Mouse (Mus musculus): ENCODE results near the gene Crebrf. TPM values are rescaled to one million over a fixed set of nuclear protein-coding genes. Genes with fewer than 3 reads are reported as not detected.

The Crebrf gene
- polyA plus RNA-seq, 1 experiment from 2014 or later: 8.3 TPM

DNA sequence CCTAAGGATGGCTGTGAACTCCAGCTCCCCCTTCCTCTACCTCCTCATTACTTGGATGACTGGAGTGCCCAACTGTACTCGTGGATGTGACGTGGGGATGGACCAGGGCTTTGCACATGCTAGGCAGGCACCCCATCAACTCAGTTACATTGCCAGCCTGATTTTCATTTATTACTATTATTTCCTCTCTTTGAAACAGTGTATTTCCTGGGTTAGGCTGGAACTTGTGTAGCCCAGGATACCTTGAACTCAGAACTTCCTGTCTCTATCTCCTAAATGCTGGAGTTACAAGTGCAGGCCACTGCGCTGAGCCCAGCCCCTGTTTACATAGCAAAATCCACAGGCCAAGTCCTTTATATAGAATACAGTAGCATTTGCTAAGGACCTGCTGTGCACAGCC, 87.4 kb downstream of the Crebrf start:
- no peak overlapping the region for H3K4me2 ChIP-seq (ENCODE audit: low read length)
- H3K27ac ChIP-seq (replicated peaks in 1 of 2; ENCODE audit: control insufficient read depth in 1 of 2, insufficient read depth in 1 of 2, low read depth in 2 of 2, low read length in 2 of 2): no peak overlapping the region
- H3K27me3 ChIP-seq (ENCODE audit: control insufficient read depth, insufficient read depth, low read length): no peaks in the 10 kb centered on the region
- H3K4me3 ChIP-seq (ENCODE audit: control insufficient read depth in 1 of 2, insufficient read depth in 1 of 2, low read depth in 1 of 2, low read length in 2 of 2): no peak overlapping the region
- 80% methylated on average over 3 of the region's 3 CpGs for WGBS
- H3K36me3 ChIP-seq (ENCODE audit: control insufficient read depth, insufficient read depth, low read length): no peaks in the 10 kb centered on the region
- no peak overlapping the region for H3K9ac ChIP-seq (ENCODE audit: low read length)
- peaks cover 0 to 1% of the 10 kb centered on the region in 2 experiments; a peak in 2 of 4 replicates for H3K4me1 ChIP-seq (ENCODE audit: control insufficient read depth in 2 of 2, insufficient read depth in 2 of 2, low read length in 2 of 2)
- 0 out of 2 replicates have a peak, but pooled peaks cover 2% of the 10 kb centered on the region for H3K9me3 ChIP-seq (ENCODE audit: control insufficient read depth, low read length)
- no peak for ATAC-seq (ENCODE audit: insufficient number of reproducible peaks, insufficient read depth, low FRiP score, low read depth)

DNA sequence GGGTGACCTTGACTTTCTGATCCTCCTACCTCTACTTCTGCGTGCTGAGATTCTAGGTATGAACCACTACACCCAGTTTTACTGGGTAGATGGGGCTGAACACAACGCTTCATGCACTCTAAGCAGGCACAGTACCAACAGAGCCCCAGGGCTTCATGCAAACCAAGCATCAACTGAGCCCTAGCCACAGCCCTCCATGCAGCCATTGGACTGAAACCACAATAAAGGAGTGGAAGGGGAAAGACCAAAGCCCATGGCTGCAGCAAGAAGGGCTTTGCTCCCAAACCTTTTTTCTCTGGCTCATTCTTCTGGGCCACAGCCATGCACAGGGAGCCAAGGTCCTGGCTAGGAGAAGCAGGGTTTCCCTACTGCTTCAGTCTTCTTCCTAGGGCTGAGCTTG, 97.2 kb downstream of the Crebrf start:
- peak overlapping the region in 1 of 2 experiments; percentile 55; a peak in 1 of 4 replicates for H3K27ac ChIP-seq (replicated peaks in 1 of 2; ENCODE audit: control insufficient read depth in 1 of 2, insufficient read depth in 1 of 2, low read depth in 2 of 2, low read length in 2 of 2)
- no peaks in the 10 kb centered on the region for H3K9me3 ChIP-seq (ENCODE audit: control insufficient read depth, low read length)
- H3K4me1 ChIP-seq (ENCODE audit: control insufficient read depth in 2 of 2, insufficient read depth in 2 of 2, low read length in 2 of 2): peaks cover 9 to 14% of the 10 kb centered on the region in 2 experiments; a peak in 2 of 4 replicates
- H3K36me3 ChIP-seq (ENCODE audit: control insufficient read depth, insufficient read depth, low read length): no peaks in the 10 kb centered on the region
- no peak overlapping the region for H3K4me3 ChIP-seq (ENCODE audit: control insufficient read depth in 1 of 2, insufficient read depth in 1 of 2, low read depth in 1 of 2, low read length in 2 of 2)
- 91% methylated on average over 2 of the region's 2 CpGs for WGBS
- no peak overlapping the region for H3K4me2 ChIP-seq (ENCODE audit: low read length)
- no peak overlapping the region for H3K9ac ChIP-seq (ENCODE audit: low read length)
- ATAC-seq (ENCODE audit: insufficient number of reproducible peaks, insufficient read depth, low FRiP score, low read depth): no peak
- H3K27me3 ChIP-seq (ENCODE audit: control insufficient read depth, insufficient read depth, low read length): no peaks in the 10 kb centered on the region

DNA sequence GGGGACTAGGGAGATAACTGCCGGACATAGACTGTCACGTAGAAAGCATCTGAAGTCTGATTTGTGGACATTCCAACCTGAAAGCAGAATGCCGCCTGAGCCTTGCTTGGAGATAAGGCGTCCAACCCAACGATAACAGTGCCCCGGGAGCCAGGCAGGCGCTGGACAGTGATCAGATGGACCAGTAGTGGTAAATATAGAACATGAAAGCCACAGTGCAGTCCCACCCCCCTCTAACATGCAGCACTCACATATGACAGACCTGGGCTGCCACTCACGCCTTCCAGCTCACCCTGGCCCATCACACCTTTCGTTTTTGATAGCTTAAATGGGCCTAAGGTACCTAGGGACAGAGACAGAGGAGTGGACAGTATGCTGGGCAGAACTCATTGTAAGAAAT, 98.0 kb downstream of the Crebrf start:
- peak overlapping the region; percentile 37; the same call in 1 of the 2 replicates for H3K4me2 ChIP-seq (ENCODE audit: low read length)
- H3K27me3 ChIP-seq (ENCODE audit: control insufficient read depth, insufficient read depth, low read length): no peaks in the 10 kb centered on the region
- WGBS: 23% methylated on average over 9 of the region's 9 CpGs
- no peaks in the 10 kb centered on the region for H3K9me3 ChIP-seq (ENCODE audit: control insufficient read depth, low read length)
- no peak overlapping the region for H3K4me3 ChIP-seq (ENCODE audit: control insufficient read depth in 1 of 2, insufficient read depth in 1 of 2, low read depth in 1 of 2, low read length in 2 of 2)
- peak overlapping the region in 1 of 2 experiments; percentile 55; a peak in 2 of 4 replicates for H3K27ac ChIP-seq (replicated peaks in 1 of 2; ENCODE audit: control insufficient read depth in 1 of 2, insufficient read depth in 1 of 2, low read depth in 2 of 2, low read length in 2 of 2)
- no peak overlapping the region for H3K9ac ChIP-seq (ENCODE audit: low read length)
- ATAC-seq (ENCODE audit: insufficient number of reproducible peaks, insufficient read depth, low FRiP score, low read depth): peak; percentile 44; the same call in 1 of the 2 replicates
- H3K36me3 ChIP-seq (ENCODE audit: control insufficient read depth, insufficient read depth, low read length): no peaks in the 10 kb centered on the region
- H3K4me1 ChIP-seq (ENCODE audit: control insufficient read depth in 2 of 2, insufficient read depth in 2 of 2, low read length in 2 of 2): peaks cover 9 to 14% of the 10 kb centered on the region in 2 experiments; a peak in 2 of 4 replicates

DNA sequence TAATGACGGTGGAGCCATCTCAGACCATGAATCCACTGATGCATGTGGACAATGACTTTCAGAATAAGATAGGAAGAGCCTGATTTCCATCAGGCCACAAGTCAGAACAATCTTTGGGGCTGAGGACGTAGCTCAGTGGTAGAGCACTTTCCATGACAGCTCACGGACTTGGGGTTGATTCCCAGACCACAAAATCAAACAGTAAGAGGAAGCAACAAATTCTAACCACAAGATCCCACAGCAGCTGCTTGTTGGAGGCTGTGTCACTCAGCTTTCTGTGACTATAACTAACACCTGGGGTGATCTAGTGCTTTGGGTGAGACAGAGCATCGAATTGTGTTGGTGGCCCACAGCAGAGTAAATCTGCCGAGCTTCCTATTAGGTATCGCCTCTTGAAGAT, 101.4 kb downstream of the Crebrf start:
- WGBS: 81% methylated on average over 6 of the region's 6 CpGs
- Histone ChIP-seq H3K4me2 (ENCODE audit: low read length) (no peak overlapping the region), H3K36me3 (ENCODE audit: control insufficient read depth, insufficient read depth, low read length) (no peaks in the 10 kb centered on the region), H3K9me3 (ENCODE audit: control insufficient read depth, low read length) (no peaks in the 10 kb centered on the region), H3K9ac (ENCODE audit: low read length) (no peak overlapping the region), H3K4me3 (ENCODE audit: control insufficient read depth in 1 of 2, insufficient read depth in 1 of 2, low read depth in 1 of 2, low read length in 2 of 2) (no peak overlapping the region), H3K27me3 (ENCODE audit: control insufficient read depth, insufficient read depth, low read length) (no peaks in the 10 kb centered on the region), H3K27ac (replicated peaks in 1 of 2; ENCODE audit: control insufficient read depth in 1 of 2, insufficient read depth in 1 of 2, low read depth in 2 of 2, low read length in 2 of 2) (no peak overlapping the region), H3K4me1 (ENCODE audit: control insufficient read depth in 2 of 2, insufficient read depth in 2 of 2, low read length in 2 of 2) (peaks cover 9 to 14% of the 10 kb centered on the region in 2 experiments; a peak in 2 of 4 replicates)
- ATAC-seq (ENCODE audit: insufficient number of reproducible peaks, insufficient read depth, low FRiP score, low read depth): no peak

DNA sequence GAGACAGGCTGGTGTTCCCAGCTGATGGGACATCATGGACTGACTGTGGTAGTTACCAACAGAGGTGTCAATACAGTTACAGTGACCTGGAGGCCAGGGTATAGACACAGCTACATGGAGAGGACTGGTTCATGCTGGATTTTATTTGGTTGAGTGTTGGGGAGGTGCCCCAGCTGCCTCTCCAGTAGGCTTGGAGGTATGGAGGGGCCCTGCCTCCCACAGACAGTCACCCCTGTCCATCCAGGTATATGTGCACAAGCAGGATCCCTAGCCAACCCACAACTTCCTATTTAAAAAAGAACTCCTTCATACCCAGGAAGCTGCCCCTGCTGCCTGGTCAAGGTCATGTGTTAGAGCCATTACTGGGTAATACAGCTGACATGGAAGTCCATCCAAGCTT, 102.3 kb downstream of the Crebrf start:
- Histone ChIP-seq H3K9ac (ENCODE audit: low read length) (no peak overlapping the region), H3K27ac (replicated peaks in 1 of 2; ENCODE audit: control insufficient read depth in 1 of 2, insufficient read depth in 1 of 2, low read depth in 2 of 2, low read length in 2 of 2) (no peak overlapping the region), H3K4me2 (ENCODE audit: low read length) (no peak overlapping the region), H3K4me3 (ENCODE audit: control insufficient read depth in 1 of 2, insufficient read depth in 1 of 2, low read depth in 1 of 2, low read length in 2 of 2) (no peak overlapping the region), H3K27me3 (ENCODE audit: control insufficient read depth, insufficient read depth, low read length) (no peaks in the 10 kb centered on the region), H3K9me3 (ENCODE audit: control insufficient read depth, low read length) (no peaks in the 10 kb centered on the region), H3K36me3 (ENCODE audit: control insufficient read depth, insufficient read depth, low read length) (no peaks in the 10 kb centered on the region), H3K4me1 (ENCODE audit: control insufficient read depth in 2 of 2, insufficient read depth in 2 of 2, low read length in 2 of 2) (peaks cover 9 to 14% of the 10 kb centered on the region in 2 experiments; a peak in 2 of 4 replicates)
- no peak for ATAC-seq (ENCODE audit: insufficient number of reproducible peaks, insufficient read depth, low FRiP score, low read depth)

DNA sequence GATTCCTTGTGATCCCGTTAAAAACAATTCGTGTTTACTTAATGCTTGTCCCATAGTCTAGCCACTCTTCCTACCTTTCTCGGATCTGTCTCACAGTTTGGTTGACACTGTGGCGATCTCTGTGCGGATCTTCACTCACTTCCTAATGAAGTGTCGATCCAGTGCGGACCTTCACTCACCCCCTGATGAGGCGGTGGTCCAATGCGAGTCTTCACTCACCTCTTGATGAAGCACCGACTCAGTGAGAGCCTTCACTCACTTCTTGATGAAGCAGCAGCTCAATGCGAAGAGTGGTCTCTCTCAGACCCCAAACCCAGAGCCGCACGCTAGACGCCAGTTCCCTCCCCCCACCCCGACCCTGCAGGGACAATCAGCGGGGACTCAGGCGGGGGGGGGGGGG, 110.7 kb downstream of the Crebrf start:
- Histone ChIP-seq H3K9me3 (ENCODE audit: control insufficient read depth, low read length) (peaks cover 6% of the 10 kb centered on the region; the same call in 1 of the 2 replicates), H3K4me2 (ENCODE audit: low read length) (no peak overlapping the region), H3K27me3 (ENCODE audit: control insufficient read depth, insufficient read depth, low read length) (no peaks in the 10 kb centered on the region), H3K27ac (replicated peaks in 1 of 2; ENCODE audit: control insufficient read depth in 1 of 2, insufficient read depth in 1 of 2, low read depth in 2 of 2, low read length in 2 of 2) (no peak overlapping the region), H3K36me3 (ENCODE audit: control insufficient read depth, insufficient read depth, low read length) (peaks cover 24% of the 10 kb centered on the region), H3K9ac (ENCODE audit: low read length) (no peak overlapping the region), H3K4me3 (ENCODE audit: control insufficient read depth in 1 of 2, insufficient read depth in 1 of 2, low read depth in 1 of 2, low read length in 2 of 2) (no peak overlapping the region), H3K4me1 (ENCODE audit: control insufficient read depth in 2 of 2, insufficient read depth in 2 of 2, low read length in 2 of 2) (no peaks in the 10 kb centered on the region)
- ATAC-seq (ENCODE audit: insufficient number of reproducible peaks, insufficient read depth, low FRiP score, low read depth): no peak
- 58% methylated on average over 16 of the region's 17 CpGs for WGBS

Other genes with a start within 250 kb of the Crebrf start
- gene Ergic1, start 154.2 kb upstream of the Crebrf start, polyA plus RNA-seq (2014; fragmentation: Nextera tagmentation; extraction: Ambion mirVana): 120 and 121 TPM in 2 replicates
- gene Dusp1, start 153.5 kb upstream of the Crebrf start, polyA plus RNA-seq (2014; fragmentation: Nextera tagmentation; extraction: Ambion mirVana): 30.2 and 36.9 TPM in 2 replicates
- 227 and 228 TPM in 2 replicates for gene Atp6v0e, start 52.4 kb upstream of the Crebrf start, polyA plus RNA-seq (2014; fragmentation: Nextera tagmentation; extraction: Ambion mirVana)
- 52.9 and 54.9 TPM in 2 replicates for gene Bnip1, start 65.4 kb downstream of the Crebrf start, polyA plus RNA-seq (2014; fragmentation: Nextera tagmentation; extraction: Ambion mirVana)
- 172 and 177 TPM in 2 replicates for gene Nkx2-5, start 129.4 kb downstream of the Crebrf start, polyA plus RNA-seq (2014; fragmentation: Nextera tagmentation; extraction: Ambion mirVana)
- 4.2 and 5.0 TPM in 2 replicates for gene Kifc5b, start 201.4 kb downstream of the Crebrf start, polyA plus RNA-seq (2014; fragmentation: Nextera tagmentation; extraction: Ambion mirVana)
- 5.2 and 8.0 TPM in 2 replicates for gene Phf1, start 217.4 kb downstream of the Crebrf start, polyA plus RNA-seq (2014; fragmentation: Nextera tagmentation; extraction: Ambion mirVana)
- gene Cuta, start 223.9 kb downstream of the Crebrf start, polyA plus RNA-seq (2014; fragmentation: Nextera tagmentation; extraction: Ambion mirVana): 156 and 173 TPM in 2 replicates
- gene Syngap1, start 225.6 kb downstream of the Crebrf start, polyA plus RNA-seq (2014; fragmentation: Nextera tagmentation; extraction: Ambion mirVana): 1.5 TPM in 2 replicates

Data from heart, embryonic 14.5 days (tissue).